Mouse (Mus musculus) spleen, postnatal 0 days (tissue): ENCODE measurements around the gene Foxc2. TPM values are rescaled to one million over a fixed set of nuclear protein-coding genes. Genes with fewer than 3 reads are reported as not detected.

Source experiments
- polyA plus RNA-seq: library from polyadenylated mRNA; unstranded; fragments of >200 nt; fragmentation: Nextera tagmentation; extraction: Ambion mirVana; gene quantifications from 2 replicates; pipeline ENCODE4 v1.2.1, GENCODE M21; 2015

Gene Foxc2
- 0.16 and 0.22 TPM in 2 replicates for polyA plus RNA-seq

DNA sequence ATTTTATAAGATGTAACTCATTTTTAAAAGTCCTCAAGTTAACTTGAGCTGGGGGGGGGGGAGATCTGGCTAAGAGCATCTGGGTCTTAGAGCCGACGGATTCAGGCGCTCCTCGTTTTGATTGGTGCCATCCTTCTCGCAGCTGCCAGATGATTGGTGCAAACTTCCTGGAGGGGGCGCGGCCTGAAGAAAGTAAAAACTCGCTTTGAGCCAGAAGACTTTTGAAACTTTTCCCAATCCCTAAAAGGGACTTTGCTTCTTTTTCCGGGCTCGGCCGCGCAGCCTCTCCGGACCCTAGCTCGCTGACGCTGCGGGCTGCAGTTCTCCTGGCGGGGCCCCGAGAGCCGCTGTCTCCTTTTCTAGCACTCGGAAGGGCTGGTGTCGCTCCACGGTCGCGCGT lies at the start of gene Foxc2:
Gene Foxc2 (plus strand): TSS at position 224 of the 400 bp plus-strand sequence.

DNA sequence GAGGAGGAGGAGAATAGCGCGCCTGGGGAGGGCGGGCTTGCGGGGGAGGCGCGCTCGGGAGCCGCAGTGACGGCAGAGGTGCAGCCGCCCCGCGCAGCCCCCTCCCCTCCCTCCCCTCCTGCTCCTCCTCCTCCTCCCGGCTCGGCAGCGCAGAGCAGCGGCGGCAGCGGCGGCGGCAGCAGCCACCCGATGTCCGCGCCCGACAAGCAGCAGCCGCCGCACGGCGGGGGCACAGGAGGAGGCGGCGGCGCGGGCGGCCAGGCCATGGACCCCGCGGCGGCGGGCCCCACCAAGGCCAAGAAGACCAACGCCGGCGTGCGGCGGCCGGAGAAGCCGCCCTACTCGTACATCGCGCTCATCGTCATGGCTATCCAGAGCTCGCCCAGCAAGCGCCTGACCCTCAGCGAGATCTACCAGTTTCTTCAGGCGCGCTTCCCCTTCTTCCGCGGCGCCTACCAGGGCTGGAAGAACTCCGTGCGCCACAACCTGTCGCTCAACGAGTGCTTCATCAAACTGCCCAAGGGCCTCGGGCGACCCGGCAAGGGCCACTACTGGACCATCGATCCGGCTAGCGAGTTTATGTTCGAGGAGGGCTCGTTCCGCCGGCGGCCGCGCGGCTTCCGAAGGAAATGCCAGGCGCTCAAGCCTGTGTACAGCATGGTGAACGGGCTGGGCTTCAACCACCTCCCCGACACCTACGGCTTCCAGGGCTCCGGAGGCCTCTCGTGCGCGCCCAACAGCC lies 31.6 kb upstream of the Foxc2 start, which contains the start of gene Foxf1:
Gene Foxf1 (plus strand): TSS at position 177 of the 742 bp plus-strand sequence.

DNA sequence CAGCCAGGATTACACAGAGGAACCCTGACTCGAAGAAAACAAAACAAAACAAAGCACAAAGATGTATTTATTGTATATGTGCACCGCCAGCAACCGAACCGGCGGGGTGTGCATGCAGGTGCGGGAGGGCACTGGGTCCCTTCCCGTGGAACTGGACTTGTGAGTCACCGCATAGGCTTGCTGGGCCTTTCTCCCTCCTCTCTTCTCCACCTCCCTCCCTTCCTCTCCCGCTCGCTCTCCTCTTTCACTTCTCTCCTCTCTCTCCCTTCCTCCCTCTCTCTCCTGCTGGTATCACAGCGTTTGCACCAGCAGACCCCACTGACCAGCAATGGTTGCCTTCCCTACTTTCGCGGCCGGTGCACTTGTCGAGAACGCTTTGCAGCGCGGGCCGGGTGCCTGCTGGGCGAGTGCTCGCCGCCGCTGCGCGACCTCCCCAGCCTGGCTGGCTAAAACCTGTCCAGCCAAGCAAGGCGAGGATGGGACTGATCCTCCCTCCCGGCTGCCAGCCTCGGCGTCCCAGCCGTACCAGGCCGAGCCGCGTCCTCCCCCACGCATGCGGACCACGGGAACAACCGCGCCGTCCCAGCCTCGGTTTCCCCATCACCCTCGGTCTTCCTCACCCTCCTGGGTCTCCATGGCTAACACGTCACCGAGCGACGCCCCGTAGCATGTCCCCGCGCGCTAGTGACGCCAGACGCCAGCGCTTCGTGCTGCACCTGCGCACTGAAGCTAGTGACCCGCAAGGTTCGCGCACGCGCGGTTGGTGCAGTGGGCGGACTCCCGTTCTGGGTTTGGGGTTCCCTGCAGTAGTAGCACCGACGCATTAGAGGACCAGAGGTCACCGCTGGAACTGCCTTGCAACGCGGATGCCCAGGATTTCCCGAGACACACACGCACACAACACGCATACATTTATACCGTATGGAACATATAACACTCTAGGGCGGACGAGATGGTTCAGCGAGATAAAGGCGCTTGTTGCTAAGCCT lies 8.0 kb upstream of the Foxc2 start, which contains the start of gene Mthfsd:
Gene Mthfsd (minus strand): TSS at position 725 of the 989 bp plus-strand sequence.

DNA sequence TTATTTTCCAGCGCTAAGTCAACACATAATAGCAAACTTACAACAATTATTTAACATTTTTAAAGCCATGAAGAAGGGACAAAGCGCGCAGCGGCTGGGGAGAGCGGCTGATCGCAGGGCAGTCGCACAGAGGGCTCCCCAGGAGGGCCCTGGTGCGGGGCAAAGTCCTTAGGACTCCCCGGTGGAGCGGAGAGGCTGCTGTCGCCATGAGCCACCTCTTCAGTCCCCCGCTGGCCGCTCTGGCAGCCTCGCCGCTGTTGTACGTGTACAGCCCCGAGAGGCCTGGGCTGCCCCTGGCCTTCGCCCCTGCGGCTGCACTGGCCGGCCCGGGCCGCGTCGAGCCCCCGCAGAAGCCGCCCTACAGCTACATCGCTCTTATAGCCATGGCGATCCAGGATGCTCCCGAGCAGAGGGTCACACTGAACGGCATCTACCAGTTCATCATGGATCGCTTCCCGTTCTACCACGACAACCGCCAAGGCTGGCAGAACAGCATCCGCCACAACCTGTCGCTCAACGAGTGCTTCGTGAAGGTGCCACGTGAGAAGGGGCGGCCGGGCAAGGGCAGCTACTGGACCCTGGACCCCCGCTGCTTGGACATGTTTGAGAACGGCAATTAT lies 11.9 kb downstream of the Foxc2 start, which contains the start of gene Foxl1:
Gene Foxl1 (plus strand): TSS at position 185 of the 620 bp plus-strand sequence.

Other genes with a start within 250 kb of the Foxc2 start
- 2.6 and 3.5 TPM in 2 replicates for gene Foxf1, start 31.8 kb upstream of the Foxc2 start, polyA plus RNA-seq
- 25.3 and 26.6 TPM in 2 replicates for gene Mthfsd, start 7.8 kb upstream of the Foxc2 start, polyA plus RNA-seq
- not detected in 2 replicates for gene Foxl1, start 11.8 kb downstream of the Foxc2 start, polyA plus RNA-seq